10 mouse cellular contexts compared by ENCODE assay signal in the genomic region with DNA sequence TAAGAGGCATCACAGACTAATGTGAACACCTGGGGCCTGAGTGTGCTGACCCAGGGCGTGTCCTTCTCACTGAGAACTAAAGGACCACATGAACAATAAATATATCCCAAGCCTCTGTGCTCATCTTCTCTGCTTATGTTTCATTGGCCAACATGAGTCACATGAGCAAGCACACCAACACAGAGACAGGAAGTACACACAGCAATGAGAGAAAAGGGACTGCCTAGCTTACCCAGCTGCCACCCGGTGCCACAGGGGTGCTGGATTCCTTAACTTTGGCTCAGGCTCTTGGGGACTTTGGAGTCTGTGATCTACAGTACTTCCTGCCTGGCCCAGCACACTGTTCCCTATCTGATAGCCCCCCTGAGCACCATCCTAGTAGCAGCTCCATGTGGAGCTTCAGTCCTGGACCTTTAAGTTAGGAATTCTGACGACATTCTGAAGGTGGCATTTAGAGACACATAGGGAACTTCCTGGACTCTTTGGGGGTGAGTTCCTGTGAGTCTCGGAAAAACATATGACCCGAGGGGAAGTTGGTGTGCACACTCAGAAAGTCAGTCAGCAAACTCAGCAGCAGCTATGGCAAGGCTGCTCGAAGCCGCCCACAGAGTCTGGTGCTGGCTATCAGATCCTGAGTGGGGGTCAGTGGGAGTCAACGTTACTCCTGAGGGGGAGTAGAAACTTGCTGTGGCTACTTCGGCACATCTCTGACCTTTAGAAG. TPM values are rescaled to one million over a fixed set of nuclear protein-coding genes. Genes with fewer than 3 reads are reported as not detected.
DNase-seq lines count a peak whose midpoint lies in the region; TF ChIP-seq lines count a peak whose summit lies in the region.
"Had no signal": no experiment of that assay in that cellular context is flagged by ENCODE, and none has a peak within 500 bp of the region (broad histone marks: within the 10 kb centered on the region; RNA-seq: fewer than 3 reads in every experiment).

No protein-coding gene starts in this region.

- TF ChIP-seq CTCF in lung, adult 2 months (IDR thresholded peaks at IDR 0.05; ENCODE audit: insufficient read depth, low read length), result no peak

- 47% methylated on average over 9 of the region's 9 CpGs for WGBS in lung, adult 2 months

- DNase-seq in lung, postnatal 25 days (ENCODE audit: low spot score), result peak; percentile 49
- no peak for DNase-seq in lung, adult 2 months
- DNase-seq in T-cell, adult 2 months (ENCODE audit: low spot score), result peak; percentile 69
- peak; percentile 33 to 35 for DNase-seq in lung, postnatal 4 days
- DNase-seq in thymus, postnatal 14 days, result peak; percentile 62
- DNase-seq in urinary bladder, adult 2 months (ENCODE audit: low spot score), result no peak
- DNase-seq in gastrocnemius, postnatal 4 days (ENCODE audit: low spot score in 2 of 2), result no peak
- DNase-seq in right cerebral cortex, adult 2 months (ENCODE audit: low spot score in 2 of 2), result no peak
- DNase-seq: kidney, postnatal 10 days; left cerebral cortex, postnatal 4 days had no signal

- H3K4me1 ChIP-seq in lung, adult 2 months (ENCODE audit: control insufficient read depth, insufficient read depth, low read length), result peaks cover 2% of the 10 kb centered on the region; the same call in 1 of the 2 replicates

- no peak for TF ChIP-seq POLR2A in lung, adult 2 months (IDR thresholded peaks at IDR 0.05; ENCODE audit: borderline replicate concordance, extremely low read depth, low read depth, low read length)

- no peak overlapping the region for H3K4me3 ChIP-seq in lung, adult 2 months (replicated peaks; ENCODE audit: extremely low read depth, low read depth, low read length)

RNA-seq across cellular contexts. Expression of a gene that starts 2.0 kb away (rescaled TPM):
- polyA plus RNA-seq in lung, adult 2 months (2012; rRNA removed), result 4.5 and 6.6 TPM in 2 replicates
- polyA plus RNA-seq in urinary bladder, adult 2 months (2012; rRNA removed), result 2.3 and 2.7 TPM in 2 replicates
- total RNA-seq in gastrocnemius, postnatal 4 days (2021), result 1 to 10 TPM; 4.4 to 4.6 TPM

RNA-seq across cellular contexts. Expression of a gene that starts 55.5 kb away (rescaled TPM):
- 0.41 and 0.83 TPM in 2 replicates for polyA plus RNA-seq in lung, adult 2 months (2012; rRNA removed)
- 0.72 and 1.2 TPM in 2 replicates for polyA plus RNA-seq in urinary bladder, adult 2 months (2012; rRNA removed)
- 1 to 10 TPM; 7.9 to 9.3 TPM for total RNA-seq in gastrocnemius, postnatal 4 days (2021)

Comparison
In these comparisons a context has a peak if more than half of its experiments do, and no peak if none do; other contexts are left out.
1. DNase-seq: peak in lung, postnatal 25 days (single experiment), T-cell, adult 2 months (single experiment), lung, postnatal 4 days (2 of 2) and thymus, postnatal 14 days (single experiment); none in lung, adult 2 months (single experiment), urinary bladder, adult 2 months (single experiment), gastrocnemius, postnatal 4 days (0 of 2) and right cerebral cortex, adult 2 months (0 of 2).